Mouse (Mus musculus) kidney, embryonic 15.5 days (tissue): Measurements from ENCODE around the gene Grin2c. TPM values are rescaled to one million over a fixed set of nuclear protein-coding genes. Genes with fewer than 3 reads are reported as not detected.
A peak's percentile ranks its signal among the peaks of the same experiment; 100 is the strongest.

Experiments
- ATAC-seq: fragments of 200-750 bp; cut with Nextera tagmentation; replicated peaks from 2 replicates; pipeline ENCODE4 v1.8.0; 2017; ENCODE audit warnings: moderate TSS enrichment; ENCODE audit not compliant: low FRiP score
- H3K27ac ChIP-seq: fragments of 300-500 bp; sonication (generic); 2 replicates; pipeline ENCODE4 v1.5.1; 2015; ENCODE audit warnings: mild to moderate bottlenecking, inconsistent platforms
- H3K27me3 ChIP-seq: fragments of 300-500 bp; sonication (generic); 2 replicates; pipeline ENCODE4 v1.6.1; 2015; ENCODE audit warnings: inconsistent platforms
- H3K36me3 ChIP-seq: fragments of 300-500 bp; sonication (generic); 2 replicates; pipeline ENCODE4 v1.6.1; 2015; ENCODE audit warnings: inconsistent platforms
- H3K4me1 ChIP-seq: fragments of 300-500 bp; sonication (generic); 2 replicates; pipeline ENCODE4 v1.6.1; 2015; ENCODE audit warnings: inconsistent platforms
- H3K4me2 ChIP-seq: fragments of 300-500 bp; sonication (generic); 2 replicates; pipeline ENCODE4 v1.6.1; 2015; ENCODE audit warnings: moderate library complexity, mild to moderate bottlenecking, inconsistent platforms
- H3K4me3 ChIP-seq: fragments of 300-500 bp; sonication (generic); replicated peaks from 2 replicates; pipeline ENCODE4 v1.5.1; 2015; ENCODE audit warnings: mild to moderate bottlenecking, inconsistent platforms
- H3K9ac ChIP-seq: fragments of 300-500 bp; sonication (generic); 2 replicates; pipeline ENCODE4 v1.6.1; 2015; ENCODE audit warnings: mild to moderate bottlenecking, inconsistent platforms
- H3K9me3 ChIP-seq: fragments of 300-500 bp; sonication (generic); replicated peaks from 2 replicates; pipeline ENCODE4 v1.6.1; 2016; ENCODE audit warnings: inconsistent platforms
- WGBS: fragments of 180-500 bp; shearing (Covaris S2); methylation state at CpG from one replicate; pipeline ENCODE4 v1.1.7; 2015; ENCODE audit warnings: mixed read lengths; 5-methylcytosine and 5-hydroxymethylcytosine counted together
- polyA plus RNA-seq: library from polyadenylated mRNA; unstranded; fragments of >200 nt; fragmentation: Nextera tagmentation; extraction: Ambion mirVana; gene quantifications from 2 replicates; pipeline ENCODE4 v1.2.1, GENCODE M21; 2015

Gene Grin2c
- polyA plus RNA-seq, 1 experiment from 2014 or later, result not detected

GRCm38 (mm10) chr11:115271481-115271880, 4.4 kb upstream of the Grin2c start:
- H3K27ac ChIP-seq, result no peak overlapping the region
- peaks cover 27% of the 10 kb centered on the region for H3K4me1 ChIP-seq
- no peak overlapping the region for H3K4me3 ChIP-seq
- WGBS, result 63% methylated on average over 10 of the region's 10 CpGs
- H3K4me2 ChIP-seq, result no peak overlapping the region
- no peaks in the 10 kb centered on the region for H3K9me3 ChIP-seq
- peaks cover 11% of the 10 kb centered on the region; the same call in 1 of the 2 replicates for H3K36me3 ChIP-seq
- no peak for ATAC-seq
- H3K9ac ChIP-seq, result no peak overlapping the region
- H3K27me3 ChIP-seq, result peaks cover 33% of the 10 kb centered on the region

- Histone ChIP-seq H3K9ac (no peak overlapping the region), H3K36me3 (peaks cover 11% of the 10 kb centered on the region; the same call in 1 of the 2 replicates), H3K4me2 (no peak overlapping the region), H3K27ac (no peak overlapping the region), H3K9me3 (no peaks in the 10 kb centered on the region), H3K27me3 (peaks cover 38% of the 10 kb centered on the region), H3K4me1 (peaks cover 27% of the 10 kb centered on the region), H3K4me3 (no peak overlapping the region)
- 80% methylated on average over 9 of the region's 9 CpGs for WGBS
- no peak for ATAC-seq
Observed at GRCm38 (mm10) chr11:115271052-115271451, 4.0 kb upstream of the Grin2c start.

- no peak for ATAC-seq
- H3K9me3 ChIP-seq, result no peaks in the 10 kb centered on the region
- H3K9ac ChIP-seq, result no peak overlapping the region
- peaks cover 27% of the 10 kb centered on the region for H3K4me1 ChIP-seq
- H3K27ac ChIP-seq, result no peak overlapping the region
- H3K36me3 ChIP-seq, result peaks cover 11% of the 10 kb centered on the region; the same call in 1 of the 2 replicates
- H3K4me2 ChIP-seq, result no peak overlapping the region
- peaks cover 45% of the 10 kb centered on the region for H3K27me3 ChIP-seq
- 25% methylated on average over 19 of the region's 19 CpGs for WGBS
- no peak overlapping the region for H3K4me3 ChIP-seq
Observed at GRCm38 (mm10) chr11:115270148-115270861, 3.3 kb upstream of the Grin2c start.

GRCm38 (mm10) chr11:115269330-115270066, 2.5 kb upstream of the Grin2c start:
- H3K27ac ChIP-seq, result no peak overlapping the region
- peaks cover 32% of the 10 kb centered on the region for H3K4me1 ChIP-seq
- H3K27me3 ChIP-seq, result peaks cover 53% of the 10 kb centered on the region
- H3K9me3 ChIP-seq, result no peaks in the 10 kb centered on the region
- no peak overlapping the region for H3K4me2 ChIP-seq
- H3K4me3 ChIP-seq, result no peak overlapping the region
- ATAC-seq, result no peak
- peaks cover 11% of the 10 kb centered on the region; the same call in 1 of the 2 replicates for H3K36me3 ChIP-seq
- WGBS, result 83% methylated on average over 26 of the region's 27 CpGs
- no peak overlapping the region for H3K9ac ChIP-seq

- H3K4me1 ChIP-seq, result peaks cover 32% of the 10 kb centered on the region
- ATAC-seq, result no peak
- no peak overlapping the region for H3K9ac ChIP-seq
- no peaks in the 10 kb centered on the region for H3K9me3 ChIP-seq
- H3K4me2 ChIP-seq, result no peak overlapping the region
- peaks cover 11% of the 10 kb centered on the region; the same call in 1 of the 2 replicates for H3K36me3 ChIP-seq
- H3K27ac ChIP-seq, result no peak overlapping the region
- H3K4me3 ChIP-seq, result no peak overlapping the region
- 58% methylated on average over 11 of the region's 11 CpGs for WGBS
- peaks cover 69% of the 10 kb centered on the region for H3K27me3 ChIP-seq
Observed at GRCm38 (mm10) chr11:115267958-115268357, 915 bp upstream of the Grin2c start.

GRCm38 (mm10) chr11:115266400-115266778, 654 bp downstream of the Grin2c start:
- Histone ChIP-seq H3K9me3 (no peaks in the 10 kb centered on the region), H3K4me3 (peak overlapping the region; percentile 39), H3K9ac (no peak overlapping the region), H3K27ac (no peak overlapping the region), H3K36me3 (peaks cover 11% of the 10 kb centered on the region; the same call in 1 of the 2 replicates), H3K4me2 (peak overlapping the region; percentile 68), H3K27me3 (peaks cover 84% of the 10 kb centered on the region), H3K4me1 (peaks cover 32% of the 10 kb centered on the region)
- no peak for ATAC-seq
- WGBS, result 2% methylated on average over 22 of the region's 22 CpGs

GRCm38 (mm10) chr11:115265771-115266399, 1.2 kb downstream of the Grin2c start:
- H3K4me3 ChIP-seq, result peak overlapping the region; percentile 39; the same call in 1 of the 2 replicates

GRCm38 (mm10) chr11:115264862-115265668, 2.0 kb downstream of the Grin2c start:
- Histone ChIP-seq H3K36me3 (peaks cover 11% of the 10 kb centered on the region; the same call in 1 of the 2 replicates), H3K9ac (no peak overlapping the region), H3K4me2 (peak overlapping the region; percentile 54), H3K27ac (no peak overlapping the region), H3K9me3 (no peaks in the 10 kb centered on the region), H3K4me1 (peaks cover 28% of the 10 kb centered on the region), H3K27me3 (peaks cover 98% of the 10 kb centered on the region), H3K4me3 (peak overlapping the region; percentile 28)
- ATAC-seq, result no peak
- 6% methylated on average over 39 of the region's 39 CpGs for WGBS

More at GRCm38 (mm10) chr11:115265771-115266399, 1.2 kb downstream of the Grin2c start:
- WGBS, result 3% methylated on average over 20 of the region's 20 CpGs
- H3K27ac ChIP-seq, result no peak overlapping the region
- H3K4me1 ChIP-seq, result peaks cover 32% of the 10 kb centered on the region
- no peaks in the 10 kb centered on the region for H3K9me3 ChIP-seq
- no peak overlapping the region for H3K9ac ChIP-seq
- H3K36me3 ChIP-seq, result peaks cover 11% of the 10 kb centered on the region; the same call in 1 of the 2 replicates
- ATAC-seq, result no peak
- H3K27me3 ChIP-seq, result peaks cover 89% of the 10 kb centered on the region
- 0 out of 2 replicates have a peak overlapping the region, but pooled peaks have one; percentile 54 for H3K4me2 ChIP-seq

GRCm38 (mm10) chr11:115264136-115264861, 2.7 kb downstream of the Grin2c start:
- Histone ChIP-seq H3K27ac (no peak overlapping the region), H3K4me1 (peaks cover 28% of the 10 kb centered on the region), H3K27me3 (peaks cover 100% of the 10 kb centered on the region), H3K36me3 (peaks cover 10% of the 10 kb centered on the region; the same call in 1 of the 2 replicates), H3K9ac (no peak overlapping the region), H3K4me2 (no peak overlapping the region), H3K9me3 (no peaks in the 10 kb centered on the region), H3K4me3 (no peak overlapping the region)
- WGBS, result 64% methylated on average over 7 of the region's 7 CpGs
- ATAC-seq, result no peak

- Histone ChIP-seq H3K9ac (no peak overlapping the region), H3K27me3 (peaks cover 100% of the 10 kb centered on the region), H3K36me3 (no peaks in the 10 kb centered on the region; the same call in 1 of the 2 replicates), H3K4me3 (no peak overlapping the region), H3K27ac (no peak overlapping the region), H3K4me1 (peaks cover 32% of the 10 kb centered on the region), H3K4me2 (no peak overlapping the region), H3K9me3 (no peaks in the 10 kb centered on the region)
- ATAC-seq, result no peak
- 85% methylated on average over 11 of the region's 11 CpGs for WGBS
Observed at GRCm38 (mm10) chr11:115262954-115263353, 4.1 kb downstream of the Grin2c start.

GRCm38 (mm10) chr11:115259134-115259533, 7.9 kb downstream of the Grin2c start:
- no peak for ATAC-seq
- no peaks in the 10 kb centered on the region for H3K36me3 ChIP-seq
- peaks cover 100% of the 10 kb centered on the region for H3K27me3 ChIP-seq
- no peaks in the 10 kb centered on the region for H3K9me3 ChIP-seq
- no peak overlapping the region for H3K4me2 ChIP-seq
- 47% methylated on average over 4 of the region's 4 CpGs for WGBS
- H3K27ac ChIP-seq, result no peak overlapping the region
- H3K4me1 ChIP-seq, result peaks cover 9% of the 10 kb centered on the region
- no peak overlapping the region for H3K9ac ChIP-seq
- no peak overlapping the region for H3K4me3 ChIP-seq
